Mouse (Mus musculus): ENCODE measurements around the gene Prkag2. TPM values are rescaled to one million over a fixed set of nuclear protein-coding genes. Genes with fewer than 3 reads are reported as not detected.

The Prkag2 gene
- polyA plus RNA-seq, 1 experiment from 2014 or later: 112 TPM

DNA sequence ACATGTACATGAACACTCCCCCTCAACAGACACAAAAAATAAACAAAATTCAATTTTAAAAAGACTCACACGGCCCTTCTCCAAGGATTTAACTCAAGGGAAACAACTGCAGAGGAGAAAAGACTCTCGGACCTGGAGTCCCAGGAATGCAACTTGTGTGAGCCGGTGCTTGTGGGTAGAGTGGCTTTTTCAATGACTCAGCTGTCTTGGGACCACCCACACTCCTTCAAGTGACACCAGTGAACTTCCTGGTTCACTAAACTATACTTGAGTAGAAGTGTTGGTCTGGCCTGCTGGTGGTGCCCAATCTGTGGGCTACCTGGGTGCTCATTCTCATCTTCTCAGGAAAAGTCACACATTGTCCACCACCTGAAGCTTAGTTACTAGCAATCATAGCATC is 53.7 kb downstream of the Prkag2 start:
- 81% methylated on average over 3 of the region's 3 CpGs for WGBS
- Histone ChIP-seq H3K9ac (ENCODE audit: low read depth, low read length) (no peak overlapping the region), H3K27me3 (ENCODE audit: control insufficient read depth, insufficient read depth, low read depth, low read length) (no peaks in the 10 kb centered on the region), H3K4me3 (ENCODE audit: low read depth, low read length) (no peak overlapping the region), H3K4me2 (ENCODE audit: low read length) (no peak overlapping the region), H3K27ac (ENCODE audit: low read length) (no peak overlapping the region), H3K4me1 (ENCODE audit: control insufficient read depth, insufficient read depth, low read length) (no peaks in the 10 kb centered on the region), H3K36me3 (ENCODE audit: control insufficient read depth, insufficient read depth, low read length) (no peaks in the 10 kb centered on the region), H3K9me3 (replicated peaks; ENCODE audit: control insufficient read depth, low read length, poor library complexity, severe bottlenecking) (no peaks in the 10 kb centered on the region)
- ATAC-seq: no peak

GRCm38 (mm10) chr5:25044007-25044406 is 56.4 kb downstream of the Prkag2 start:
- no peaks in the 10 kb centered on the region for H3K9me3 ChIP-seq (replicated peaks; ENCODE audit: control insufficient read depth, low read length, poor library complexity, severe bottlenecking)
- H3K27ac ChIP-seq (ENCODE audit: low read length): no peak overlapping the region
- no peak overlapping the region for H3K4me3 ChIP-seq (ENCODE audit: low read depth, low read length)
- H3K27me3 ChIP-seq (ENCODE audit: control insufficient read depth, insufficient read depth, low read depth, low read length): no peaks in the 10 kb centered on the region
- H3K4me1 ChIP-seq (ENCODE audit: control insufficient read depth, insufficient read depth, low read length): no peaks in the 10 kb centered on the region
- H3K36me3 ChIP-seq (ENCODE audit: control insufficient read depth, insufficient read depth, low read length): no peaks in the 10 kb centered on the region
- WGBS: 94% methylated on average over 2 of the region's 2 CpGs
- no peak overlapping the region for H3K9ac ChIP-seq (ENCODE audit: low read depth, low read length)
- no peak for ATAC-seq
- H3K4me2 ChIP-seq (ENCODE audit: low read length): no peak overlapping the region

GRCm38 (mm10) chr5:25041947-25042346 is 58.5 kb downstream of the Prkag2 start:
- H3K36me3 ChIP-seq (ENCODE audit: control insufficient read depth, insufficient read depth, low read length): no peaks in the 10 kb centered on the region
- ATAC-seq: no peak
- H3K9ac ChIP-seq (ENCODE audit: low read depth, low read length): no peak overlapping the region
- H3K4me1 ChIP-seq (ENCODE audit: control insufficient read depth, insufficient read depth, low read length): no peaks in the 10 kb centered on the region
- H3K27me3 ChIP-seq (ENCODE audit: control insufficient read depth, insufficient read depth, low read depth, low read length): no peaks in the 10 kb centered on the region
- no peak overlapping the region for H3K4me2 ChIP-seq (ENCODE audit: low read length)
- no peak overlapping the region for H3K27ac ChIP-seq (ENCODE audit: low read length)
- H3K4me3 ChIP-seq (ENCODE audit: low read depth, low read length): no peak overlapping the region
- 88% methylated on average over 1 of the region's 1 CpGs for WGBS
- no peaks in the 10 kb centered on the region for H3K9me3 ChIP-seq (replicated peaks; ENCODE audit: control insufficient read depth, low read length, poor library complexity, severe bottlenecking)

- Histone ChIP-seq H3K4me1 (ENCODE audit: control insufficient read depth, insufficient read depth, low read length) (no peaks in the 10 kb centered on the region), H3K27ac (ENCODE audit: low read length) (no peak overlapping the region), H3K4me2 (ENCODE audit: low read length) (no peak overlapping the region), H3K27me3 (ENCODE audit: control insufficient read depth, insufficient read depth, low read depth, low read length) (no peaks in the 10 kb centered on the region), H3K9ac (ENCODE audit: low read depth, low read length) (no peak overlapping the region), H3K9me3 (replicated peaks; ENCODE audit: control insufficient read depth, low read length, poor library complexity, severe bottlenecking) (no peaks in the 10 kb centered on the region), H3K36me3 (ENCODE audit: control insufficient read depth, insufficient read depth, low read length) (no peaks in the 10 kb centered on the region), H3K4me3 (ENCODE audit: low read depth, low read length) (no peak overlapping the region)
- 50% methylated on average over 5 of the region's 5 CpGs for WGBS
- no peak for ATAC-seq
Observed at GRCm38 (mm10) chr5:25041307-25041706, 59.1 kb downstream of the Prkag2 start.

- H3K27me3 ChIP-seq (ENCODE audit: control insufficient read depth, insufficient read depth, low read depth, low read length): no peaks in the 10 kb centered on the region
- no peak overlapping the region for H3K9ac ChIP-seq (ENCODE audit: low read depth, low read length)
- no peaks in the 10 kb centered on the region for H3K4me1 ChIP-seq (ENCODE audit: control insufficient read depth, insufficient read depth, low read length)
- 82% methylated on average over 7 of the region's 7 CpGs for WGBS
- no peaks in the 10 kb centered on the region for H3K36me3 ChIP-seq (ENCODE audit: control insufficient read depth, insufficient read depth, low read length)
- no peak overlapping the region for H3K27ac ChIP-seq (ENCODE audit: low read length)
- H3K9me3 ChIP-seq (replicated peaks; ENCODE audit: control insufficient read depth, low read length, poor library complexity, severe bottlenecking): no peaks in the 10 kb centered on the region
- H3K4me3 ChIP-seq (ENCODE audit: low read depth, low read length): no peak overlapping the region
- no peak for ATAC-seq
- H3K4me2 ChIP-seq (ENCODE audit: low read length): no peak overlapping the region
Observed at GRCm38 (mm10) chr5:25040903-25041302, 59.5 kb downstream of the Prkag2 start.

DNA sequence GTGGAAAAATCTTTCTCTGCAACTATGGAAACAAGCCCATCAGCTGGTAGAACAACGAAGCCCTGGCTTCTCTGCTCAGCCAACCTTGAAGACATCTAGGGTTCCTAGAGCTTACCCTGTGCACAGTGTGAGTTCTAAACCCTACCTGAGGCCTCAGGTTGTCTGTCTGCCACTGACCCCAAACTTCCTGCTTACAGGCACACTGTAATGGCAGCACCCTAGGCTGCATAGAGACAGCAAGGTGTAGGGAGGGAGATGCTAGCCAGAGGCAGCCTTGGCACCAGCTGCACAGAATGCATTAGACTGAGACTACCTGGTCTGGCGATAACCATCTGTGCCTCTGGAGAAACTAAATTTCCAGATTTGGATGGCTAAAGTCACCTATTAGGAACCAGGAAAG is 61.6 kb downstream of the Prkag2 start:
- 85% methylated on average over 2 of the region's 2 CpGs for WGBS
- Histone ChIP-seq H3K4me3 (ENCODE audit: low read depth, low read length) (no peak overlapping the region), H3K27ac (ENCODE audit: low read length) (no peak overlapping the region), H3K4me2 (ENCODE audit: low read length) (no peak overlapping the region), H3K36me3 (ENCODE audit: control insufficient read depth, insufficient read depth, low read length) (no peaks in the 10 kb centered on the region), H3K4me1 (ENCODE audit: control insufficient read depth, insufficient read depth, low read length) (no peaks in the 10 kb centered on the region), H3K9ac (ENCODE audit: low read depth, low read length) (no peak overlapping the region), H3K27me3 (ENCODE audit: control insufficient read depth, insufficient read depth, low read depth, low read length) (no peaks in the 10 kb centered on the region), H3K9me3 (replicated peaks; ENCODE audit: control insufficient read depth, low read length, poor library complexity, severe bottlenecking) (no peaks in the 10 kb centered on the region)
- no peak for ATAC-seq

GRCm38 (mm10) chr5:25035391-25035790 is 65.1 kb downstream of the Prkag2 start:
- H3K4me1 ChIP-seq (ENCODE audit: control insufficient read depth, insufficient read depth, low read length): no peaks in the 10 kb centered on the region
- no peak overlapping the region for H3K4me2 ChIP-seq (ENCODE audit: low read length)
- 89% methylated on average over 3 of the region's 3 CpGs for whole genome bisulfite sequencing
- no peak overlapping the region for H3K9ac ChIP-seq (ENCODE audit: low read depth, low read length)
- H3K4me3 ChIP-seq (ENCODE audit: low read depth, low read length): no peak overlapping the region
- no peak for ATAC-seq
- no peaks in the 10 kb centered on the region for H3K36me3 ChIP-seq (ENCODE audit: control insufficient read depth, insufficient read depth, low read length)
- no peaks in the 10 kb centered on the region for H3K27me3 ChIP-seq (ENCODE audit: control insufficient read depth, insufficient read depth, low read depth, low read length)
- no peak overlapping the region for H3K27ac ChIP-seq (ENCODE audit: low read length)
- H3K9me3 ChIP-seq (replicated peaks; ENCODE audit: control insufficient read depth, low read length, poor library complexity, severe bottlenecking): no peaks in the 10 kb centered on the region

DNA sequence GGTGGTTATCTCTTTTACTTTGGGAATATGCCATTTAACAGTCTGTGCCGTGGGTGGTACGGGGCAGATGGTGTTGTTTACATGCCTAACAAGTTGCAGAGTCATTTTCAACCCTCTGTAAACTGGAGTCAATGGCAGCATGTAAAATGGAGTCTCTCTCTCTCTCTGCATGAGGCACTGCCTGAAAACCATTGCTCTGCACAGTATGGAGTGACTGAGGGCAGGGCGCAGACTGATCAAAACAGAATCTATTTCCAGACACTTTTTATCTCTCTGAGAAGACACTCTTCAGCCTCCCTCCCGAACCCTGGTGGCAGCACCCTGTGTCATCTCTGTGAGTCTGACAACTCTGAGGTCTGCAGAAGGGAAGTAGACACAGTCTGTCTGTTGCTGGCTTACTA is 69.0 kb downstream of the Prkag2 start:
- Histone ChIP-seq H3K4me1 (ENCODE audit: control insufficient read depth, insufficient read depth, low read length) (no peaks in the 10 kb centered on the region), H3K9me3 (replicated peaks; ENCODE audit: control insufficient read depth, low read length, poor library complexity, severe bottlenecking) (no peaks in the 10 kb centered on the region), H3K4me2 (ENCODE audit: low read length) (no peak overlapping the region), H3K9ac (ENCODE audit: low read depth, low read length) (no peak overlapping the region), H3K27ac (ENCODE audit: low read length) (no peak overlapping the region), H3K36me3 (ENCODE audit: control insufficient read depth, insufficient read depth, low read length) (no peaks in the 10 kb centered on the region), H3K4me3 (ENCODE audit: low read depth, low read length) (no peak overlapping the region), H3K27me3 (ENCODE audit: control insufficient read depth, insufficient read depth, low read depth, low read length) (no peaks in the 10 kb centered on the region)
- ATAC-seq: no peak
- 83% methylated on average over 4 of the region's 4 CpGs for WGBS

DNA sequence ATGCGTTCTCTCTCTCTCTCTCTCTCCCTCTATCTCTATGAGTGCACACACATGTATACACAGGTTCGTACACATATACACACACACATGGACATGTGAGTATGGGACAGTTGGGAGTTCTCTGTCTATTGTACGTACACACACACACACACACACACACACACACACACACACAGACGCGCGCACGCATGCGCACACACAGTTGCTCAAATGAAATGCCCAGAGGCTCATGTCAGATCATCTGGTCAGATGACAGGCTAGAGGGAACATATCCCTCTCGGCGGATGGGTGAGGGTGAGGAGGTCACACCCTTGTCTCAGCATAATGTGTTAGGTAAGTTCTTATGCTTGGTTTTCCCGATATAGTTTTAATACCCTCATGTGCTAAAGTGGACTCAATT is 69.4 kb downstream of the Prkag2 start:
- H3K27ac ChIP-seq (ENCODE audit: low read length): no peak overlapping the region
- no peak overlapping the region for H3K9ac ChIP-seq (ENCODE audit: low read depth, low read length)
- no peaks in the 10 kb centered on the region for H3K27me3 ChIP-seq (ENCODE audit: control insufficient read depth, insufficient read depth, low read depth, low read length)
- no peaks in the 10 kb centered on the region for H3K4me1 ChIP-seq (ENCODE audit: control insufficient read depth, insufficient read depth, low read length)
- 89% methylated on average over 11 of the region's 11 CpGs for WGBS
- H3K36me3 ChIP-seq (ENCODE audit: control insufficient read depth, insufficient read depth, low read length): no peaks in the 10 kb centered on the region
- no peak overlapping the region for H3K4me3 ChIP-seq (ENCODE audit: low read depth, low read length)
- no peak for ATAC-seq
- H3K4me2 ChIP-seq (ENCODE audit: low read length): no peak overlapping the region
- no peaks in the 10 kb centered on the region for H3K9me3 ChIP-seq (replicated peaks; ENCODE audit: control insufficient read depth, low read length, poor library complexity, severe bottlenecking)

- WGBS: 77% methylated on average over 3 of the region's 3 CpGs
- Histone ChIP-seq H3K4me3 (ENCODE audit: low read depth, low read length) (no peak overlapping the region), H3K27me3 (ENCODE audit: control insufficient read depth, insufficient read depth, low read depth, low read length) (no peaks in the 10 kb centered on the region), H3K4me1 (ENCODE audit: control insufficient read depth, insufficient read depth, low read length) (no peaks in the 10 kb centered on the region), H3K9me3 (replicated peaks; ENCODE audit: control insufficient read depth, low read length, poor library complexity, severe bottlenecking) (no peaks in the 10 kb centered on the region), H3K27ac (ENCODE audit: low read length) (no peak overlapping the region), H3K9ac (ENCODE audit: low read depth, low read length) (no peak overlapping the region), H3K4me2 (ENCODE audit: low read length) (no peak overlapping the region), H3K36me3 (ENCODE audit: control insufficient read depth, insufficient read depth, low read length) (no peaks in the 10 kb centered on the region)
- no peak for ATAC-seq
Observed at GRCm38 (mm10) chr5:25030276-25030681, 70.2 kb downstream of the Prkag2 start.

Data from midbrain, embryonic 16.5 days (tissue).